Mouse (Mus musculus) megakaryocyte, embryonic 14.5 days (primary cell): Measurements from ENCODE around the gene Gbp8. TPM values are rescaled to one million over a fixed set of nuclear protein-coding genes. Genes with fewer than 3 reads are reported as not detected.
A peak's percentile ranks its signal among the peaks of the same experiment; 100 is the strongest.

ENCODE experiments used
- H3K27me3 ChIP-seq: replicated peaks from 2 replicates; pipeline ENCODE3; 2012; ENCODE audit warnings: inconsistent platforms
- H3K36me3 ChIP-seq: replicated peaks from 2 replicates; pipeline ENCODE3; 2012; ENCODE audit warnings: low read length, inconsistent platforms, mixed read lengths
- H3K4me1 ChIP-seq: 2 replicates; pipeline ENCODE4 v1.6.1; 2012; ENCODE audit warnings: inconsistent platforms
- H3K4me3 ChIP-seq: replicated peaks from 2 replicates; pipeline ENCODE3; 2012; ENCODE audit warnings: moderate library complexity, mild to moderate bottlenecking, inconsistent platforms
- H3K9me3 ChIP-seq: 2 replicates; pipeline ENCODE4 v1.6.1; 2012; ENCODE audit warnings: inconsistent platforms
- FLI1 ChIP-seq: IDR thresholded peaks from 2 replicates; pipeline ENCODE4 v1.6.1; 2012; ENCODE audit warnings: low read length, inconsistent platforms, mixed read lengths
- GATA1 ChIP-seq: IDR thresholded peaks from 3 replicates; pipeline ENCODE4 v1.6.1; 2012; ENCODE audit warnings: mixed read lengths, low read length, inconsistent platforms, borderline replicate concordance
- polyA plus RNA-seq: library from polyadenylated mRNA; stranded (reverse); fragments of >175 nt; gene quantifications from 2 replicates; pipeline ENCODE4 v1.2.3, GENCODE M21; 2012; ENCODE audit warnings: low replicate concordance; ENCODE audit not compliant: insufficient read depth

Gbp8 gene
- polyA plus RNA-seq, 1 experiment: 0.47 TPM

- H3K4me1 ChIP-seq: peaks cover 26% of the 10 kb centered on the region
- H3K4me3 ChIP-seq: peak overlapping the region; percentile 12
- no peaks in the 10 kb centered on the region for H3K27me3 ChIP-seq
- no peaks in the 10 kb centered on the region for H3K36me3 ChIP-seq
- TF ChIP-seq FLI1: no peak
- no peak for TF ChIP-seq GATA1
- H3K9me3 ChIP-seq: no peaks in the 10 kb centered on the region
These were observed 160.3 kb downstream of the Gbp8 start for GRCm38 (mm10) chr5:104979040-104979513.

Other genes starting within 250 kb of the Gbp8 start
- gene Abcg3, start 156.8 kb downstream of the Gbp8 start, polyA plus RNA-seq: 0.35 TPM in 1 of 2 replicates, not detected in the other
- gene Gbp9, start within 50 bp of the Gbp8 start, polyA plus RNA-seq: 3.6 TPM in 1 of 2 replicates, not detected in the other
- 2.3 TPM in 1 of 2 replicates, not detected in the other for gene Gbp4, start within 50 bp of the Gbp8 start, polyA plus RNA-seq
- not detected in 2 replicates for gene Gbp10, start 100.0 kb upstream of the Gbp8 start, polyA plus RNA-seq
- gene Gm43302, start 154.2 kb upstream of the Gbp8 start, polyA plus RNA-seq: 0.36 TPM in 1 of 2 replicates, not detected in the other
- gene Gbp6, start 154.2 kb upstream of the Gbp8 start, polyA plus RNA-seq: 0.53 TPM in 1 of 2 replicates, not detected in the other